Mouse (Mus musculus): ENCODE measurements at regions not wholly inside any gene's neighbourhood (a gene's known extent, or its start where the extent isn't known, plus 50 kb on each side); places are given as distances from the start of the nearest gene placed in this dataset.

GRCm38 (mm10) chr6:126394111-126394809, 141.0 kb downstream of the Kcna5 start:
- H3K9me3 ChIP-seq (ENCODE audit: control insufficient read depth, low read length): no peaks in the 10 kb centered on the region
- H3K9ac ChIP-seq (ENCODE audit: low read length): no peak overlapping the region
- no peak overlapping the region for H3K4me3 ChIP-seq (ENCODE audit: control insufficient read depth in 1 of 2, insufficient read depth in 1 of 2, low read depth in 1 of 2, low read length in 2 of 2)
- WGBS: 66% methylated on average over 7 of the region's 7 CpGs
- H3K36me3 ChIP-seq (ENCODE audit: control insufficient read depth, insufficient read depth, low read length): no peaks in the 10 kb centered on the region
- H3K4me2 ChIP-seq (ENCODE audit: low read length): no peak overlapping the region
- no peaks in the 10 kb centered on the region for H3K27me3 ChIP-seq (ENCODE audit: control insufficient read depth, insufficient read depth, low read length)
- no peak for ATAC-seq (ENCODE audit: insufficient number of reproducible peaks, insufficient read depth, low FRiP score, low read depth)
- no peak overlapping the region for H3K27ac ChIP-seq (replicated peaks in 1 of 2; ENCODE audit: control insufficient read depth in 1 of 2, insufficient read depth in 1 of 2, low read depth in 2 of 2, low read length in 2 of 2)
- no peaks in the 10 kb centered on the region for H3K4me1 ChIP-seq (ENCODE audit: control insufficient read depth in 2 of 2, insufficient read depth in 2 of 2, low read length in 2 of 2)

DNA sequence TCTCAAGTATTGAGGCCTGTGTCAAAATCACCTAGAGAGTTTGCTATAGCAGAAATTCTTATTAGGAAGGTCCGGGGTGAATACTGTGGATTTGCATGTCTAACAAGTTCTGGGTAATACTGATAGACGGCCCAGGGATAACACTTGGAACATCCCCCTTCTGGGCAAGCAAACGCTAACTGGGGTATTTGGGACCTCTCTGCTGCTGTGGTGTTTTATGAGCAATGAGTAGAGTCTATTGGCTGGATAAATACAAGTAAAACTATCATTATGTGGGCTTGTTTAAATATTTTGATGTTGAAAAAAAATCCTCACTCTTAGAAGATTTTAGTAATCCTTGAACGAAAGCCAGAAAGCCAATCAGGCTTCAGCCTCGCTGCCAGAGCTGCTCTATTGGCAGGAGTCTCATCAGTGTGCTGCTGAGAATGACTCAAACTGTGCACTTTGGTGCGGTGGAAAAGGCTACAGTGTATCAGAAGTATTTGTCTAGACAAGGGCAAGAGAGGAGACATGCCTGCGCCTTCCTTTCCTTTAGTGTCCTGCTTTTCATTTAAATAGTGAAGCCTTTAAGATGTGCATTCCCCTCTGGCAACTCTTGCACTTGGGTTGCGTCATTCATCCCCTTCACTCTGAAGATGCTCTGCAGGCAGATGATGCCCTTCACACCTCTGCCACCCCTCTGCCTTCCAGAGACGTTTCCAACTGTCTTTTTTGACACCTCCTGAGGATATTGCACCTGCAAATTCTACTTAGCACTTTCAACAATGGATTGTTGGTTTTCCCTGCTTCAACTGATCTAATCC, 150.8 kb downstream of the Kcna5 start:
- Histone ChIP-seq H3K4me1 (ENCODE audit: control insufficient read depth in 2 of 2, insufficient read depth in 2 of 2, low read length in 2 of 2) (no peaks in the 10 kb centered on the region), H3K36me3 (ENCODE audit: control insufficient read depth, insufficient read depth, low read length) (no peaks in the 10 kb centered on the region), H3K9ac (ENCODE audit: low read length) (no peak overlapping the region), H3K4me2 (ENCODE audit: low read length) (no peak overlapping the region), H3K27ac (replicated peaks in 1 of 2; ENCODE audit: control insufficient read depth in 1 of 2, insufficient read depth in 1 of 2, low read depth in 2 of 2, low read length in 2 of 2) (no peak overlapping the region), H3K4me3 (ENCODE audit: control insufficient read depth in 1 of 2, insufficient read depth in 1 of 2, low read depth in 1 of 2, low read length in 2 of 2) (no peak overlapping the region), H3K9me3 (ENCODE audit: control insufficient read depth, low read length) (no peaks in the 10 kb centered on the region), H3K27me3 (ENCODE audit: control insufficient read depth, insufficient read depth, low read length) (no peaks in the 10 kb centered on the region)
- no peak for ATAC-seq (ENCODE audit: insufficient number of reproducible peaks, insufficient read depth, low FRiP score, low read depth)
- WGBS: 44% methylated on average over 9 of the region's 9 CpGs

DNA sequence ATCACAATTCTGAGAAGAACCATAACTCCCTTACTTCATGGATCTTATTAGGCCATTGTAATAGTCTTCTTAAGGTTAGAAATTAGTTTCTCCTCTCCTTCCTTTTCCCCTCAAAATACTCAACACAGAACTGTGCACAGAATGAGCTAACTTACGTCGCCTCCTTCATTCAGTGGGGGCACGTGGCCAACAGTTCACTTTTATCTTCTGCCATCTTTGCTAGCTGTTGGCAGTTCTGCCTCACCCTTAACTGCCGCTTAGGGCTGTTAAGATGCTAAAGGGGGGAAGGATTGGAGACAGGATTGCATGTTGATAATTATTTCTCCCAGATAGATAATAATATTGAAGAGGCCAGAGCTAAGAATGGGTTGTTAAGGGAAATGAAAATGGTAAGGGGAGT, 158.0 kb downstream of the Kcna5 start:
- H3K36me3 ChIP-seq (ENCODE audit: control insufficient read depth, insufficient read depth, low read length): no peaks in the 10 kb centered on the region
- WGBS: 68% methylated on average over 4 of the region's 4 CpGs
- H3K27ac ChIP-seq (replicated peaks in 1 of 2; ENCODE audit: control insufficient read depth in 1 of 2, insufficient read depth in 1 of 2, low read depth in 2 of 2, low read length in 2 of 2): no peak overlapping the region
- no peak overlapping the region for H3K9ac ChIP-seq (ENCODE audit: low read length)
- H3K27me3 ChIP-seq (ENCODE audit: control insufficient read depth, insufficient read depth, low read length): peaks cover 9% of the 10 kb centered on the region
- no peak for ATAC-seq (ENCODE audit: insufficient number of reproducible peaks, insufficient read depth, low FRiP score, low read depth)
- H3K4me1 ChIP-seq (ENCODE audit: control insufficient read depth in 2 of 2, insufficient read depth in 2 of 2, low read length in 2 of 2): no peaks in the 10 kb centered on the region
- no peaks in the 10 kb centered on the region for H3K9me3 ChIP-seq (ENCODE audit: control insufficient read depth, low read length)
- no peak overlapping the region for H3K4me2 ChIP-seq (ENCODE audit: low read length)
- H3K4me3 ChIP-seq (ENCODE audit: control insufficient read depth in 1 of 2, insufficient read depth in 1 of 2, low read depth in 1 of 2, low read length in 2 of 2): no peak overlapping the region

DNA sequence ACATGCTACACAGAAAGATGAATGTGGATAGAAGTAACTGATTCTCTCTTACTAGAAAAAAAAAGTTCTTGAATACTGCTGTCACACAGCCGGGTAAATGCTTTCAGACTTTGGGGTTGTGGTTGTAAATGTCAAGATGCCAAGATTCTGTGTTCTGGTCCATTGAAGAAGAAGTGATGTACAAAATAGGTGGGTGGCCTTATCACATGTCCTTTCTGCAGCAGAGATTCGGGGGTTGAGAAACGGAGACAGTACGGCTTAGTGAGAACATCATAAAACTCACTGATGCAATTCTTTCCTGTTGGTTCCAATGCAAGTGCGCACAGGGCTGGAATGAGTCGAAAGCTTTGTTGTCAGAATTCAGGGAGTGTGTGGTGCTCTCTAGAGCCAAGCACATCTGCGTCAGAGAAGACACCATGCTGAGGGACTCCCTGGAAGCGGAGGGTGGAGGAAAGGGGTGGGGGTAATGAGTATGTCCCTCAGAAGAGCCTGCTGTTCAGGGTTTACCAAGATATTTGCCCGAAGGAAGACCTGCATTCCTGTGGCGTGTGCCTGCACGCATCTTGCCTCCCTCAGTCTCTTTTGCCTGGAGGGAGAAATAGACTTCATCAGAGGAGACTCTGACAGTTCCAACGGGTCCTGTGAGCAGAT, 160.1 kb downstream of the Kcna5 start:
- ATAC-seq (ENCODE audit: insufficient number of reproducible peaks, insufficient read depth, low FRiP score, low read depth): no peak; the same call in 1 of the 2 replicates
- H3K36me3 ChIP-seq (ENCODE audit: control insufficient read depth, insufficient read depth, low read length): no peaks in the 10 kb centered on the region
- 61% methylated on average over 12 of the region's 12 CpGs for WGBS

GRCm38 (mm10) chr6:126371971-126372370, 163.2 kb downstream of the Kcna5 start:
- Histone ChIP-seq H3K27me3 (ENCODE audit: control insufficient read depth, insufficient read depth, low read length) (peaks cover 9% of the 10 kb centered on the region), H3K9ac (ENCODE audit: low read length) (no peak overlapping the region), H3K36me3 (ENCODE audit: control insufficient read depth, insufficient read depth, low read length) (no peaks in the 10 kb centered on the region), H3K27ac (replicated peaks in 1 of 2; ENCODE audit: control insufficient read depth in 1 of 2, insufficient read depth in 1 of 2, low read depth in 2 of 2, low read length in 2 of 2) (no peak overlapping the region), H3K4me3 (ENCODE audit: control insufficient read depth in 1 of 2, insufficient read depth in 1 of 2, low read depth in 1 of 2, low read length in 2 of 2) (no peak overlapping the region), H3K9me3 (ENCODE audit: control insufficient read depth, low read length) (no peaks in the 10 kb centered on the region), H3K4me1 (ENCODE audit: control insufficient read depth in 2 of 2, insufficient read depth in 2 of 2, low read length in 2 of 2) (peaks cover 0 to 2% of the 10 kb centered on the region in 2 experiments; a peak in 1 of 4 replicates), H3K4me2 (ENCODE audit: low read length) (no peak overlapping the region)
- no peak for ATAC-seq (ENCODE audit: insufficient number of reproducible peaks, insufficient read depth, low FRiP score, low read depth)
- 62% methylated on average over 5 of the region's 5 CpGs for WGBS

More for the DNA sequence above, 160.1 kb downstream of the Kcna5 start:
- H3K9ac ChIP-seq (ENCODE audit: low read length): no peak overlapping the region
- H3K4me2 ChIP-seq (ENCODE audit: low read length): no peak overlapping the region
- peaks cover 9% of the 10 kb centered on the region for H3K27me3 ChIP-seq (ENCODE audit: control insufficient read depth, insufficient read depth, low read length)
- no peaks in the 10 kb centered on the region for H3K9me3 ChIP-seq (ENCODE audit: control insufficient read depth, low read length)
- no peak overlapping the region for H3K4me3 ChIP-seq (ENCODE audit: control insufficient read depth in 1 of 2, insufficient read depth in 1 of 2, low read depth in 1 of 2, low read length in 2 of 2)
- H3K4me1 ChIP-seq (ENCODE audit: control insufficient read depth in 2 of 2, insufficient read depth in 2 of 2, low read length in 2 of 2): peaks cover 0 to 2% of the 10 kb centered on the region in 2 experiments; a peak in 1 of 4 replicates
- H3K27ac ChIP-seq (replicated peaks in 1 of 2; ENCODE audit: control insufficient read depth in 1 of 2, insufficient read depth in 1 of 2, low read depth in 2 of 2, low read length in 2 of 2): no peak overlapping the region

- H3K9ac ChIP-seq (ENCODE audit: low read length): no peak overlapping the region
- 91% methylated on average over 2 of the region's 2 CpGs for WGBS
- no peak for ATAC-seq (ENCODE audit: insufficient number of reproducible peaks, insufficient read depth, low FRiP score, low read depth)
- H3K9me3 ChIP-seq (ENCODE audit: control insufficient read depth, low read length): no peaks in the 10 kb centered on the region
- no peak overlapping the region for H3K27ac ChIP-seq (replicated peaks in 1 of 2; ENCODE audit: control insufficient read depth in 1 of 2, insufficient read depth in 1 of 2, low read depth in 2 of 2, low read length in 2 of 2)
- no peaks in the 10 kb centered on the region for H3K36me3 ChIP-seq (ENCODE audit: control insufficient read depth, insufficient read depth, low read length)
- H3K4me1 ChIP-seq (ENCODE audit: control insufficient read depth in 2 of 2, insufficient read depth in 2 of 2, low read length in 2 of 2): peaks cover 0 to 2% of the 10 kb centered on the region in 2 experiments; a peak in 1 of 4 replicates
- no peak overlapping the region for H3K4me3 ChIP-seq (ENCODE audit: control insufficient read depth in 1 of 2, insufficient read depth in 1 of 2, low read depth in 1 of 2, low read length in 2 of 2)
- peaks cover 9% of the 10 kb centered on the region for H3K27me3 ChIP-seq (ENCODE audit: control insufficient read depth, insufficient read depth, low read length)
- no peak overlapping the region for H3K4me2 ChIP-seq (ENCODE audit: low read length)
Measured at GRCm38 (mm10) chr6:126371489-126371888, 163.7 kb downstream of the Kcna5 start.

- Histone ChIP-seq H3K4me2 (ENCODE audit: low read length) (no peak overlapping the region), H3K27me3 (ENCODE audit: control insufficient read depth, insufficient read depth, low read length) (no peaks in the 10 kb centered on the region), H3K27ac (replicated peaks in 1 of 2; ENCODE audit: control insufficient read depth in 1 of 2, insufficient read depth in 1 of 2, low read depth in 2 of 2, low read length in 2 of 2) (no peak overlapping the region), H3K4me1 (ENCODE audit: control insufficient read depth in 2 of 2, insufficient read depth in 2 of 2, low read length in 2 of 2) (no peaks in the 10 kb centered on the region), H3K9ac (ENCODE audit: low read length) (no peak overlapping the region), H3K36me3 (ENCODE audit: control insufficient read depth, insufficient read depth, low read length) (no peaks in the 10 kb centered on the region), H3K4me3 (ENCODE audit: control insufficient read depth in 1 of 2, insufficient read depth in 1 of 2, low read depth in 1 of 2, low read length in 2 of 2) (no peak overlapping the region), H3K9me3 (ENCODE audit: control insufficient read depth, low read length) (no peaks in the 10 kb centered on the region)
- no peak for ATAC-seq (ENCODE audit: insufficient number of reproducible peaks, insufficient read depth, low FRiP score, low read depth)
- WGBS: 84% methylated on average over 8 of the region's 8 CpGs
Measured at GRCm38 (mm10) chr6:126365495-126365894, 169.7 kb downstream of the Kcna5 start.
